Mouse (Mus musculus) MEL-GATA-1-ER (cell line): ENCODE data around the gene Ccer2.
A peak's percentile ranks its signal among the peaks of the same experiment; 100 is the strongest.

Source experiments
- DNase-seq: peaks from one replicate; pipeline ENCODE4 v3.0.0-alpha.2; 2012; ENCODE audit warnings: low read depth; ENCODE audit errors: extremely low read depth

Gene Ccer2

GRCm38 (mm10) chr7:28756079-28756478, at the start of gene Ccer2:
Gene Ccer2, plus strand, starts transcription at chr7:28756174.
- DNase-seq, result no peak

GRCm38 (mm10) chr7:28709454-28709853, 46.5 kb upstream of the Ccer2 start:
- DNase-seq, result no peak

GRCm38 (mm10) chr7:28710962-28711361, 45.0 kb upstream of the Ccer2 start:
- no peak for DNase-seq

- no peak for DNase-seq
Observed at GRCm38 (mm10) chr7:28714667-28715066, 41.3 kb upstream of the Ccer2 start.

- no peak for DNase-seq
Observed at GRCm38 (mm10) chr7:28715598-28715997, 40.4 kb upstream of the Ccer2 start.

- no peak for DNase-seq
Observed at GRCm38 (mm10) chr7:28716590-28717281, 39.2 kb upstream of the Ccer2 start, which contains the start of gene Fbxo17. Gene Fbxo17, plus strand, starts transcription at chr7:28716804.

GRCm38 (mm10) chr7:28717726-28718125, 38.2 kb upstream of the Ccer2 start:
- DNase-seq, result no peak

GRCm38 (mm10) chr7:28719159-28719558, 36.8 kb upstream of the Ccer2 start:
- no peak for DNase-seq

GRCm38 (mm10) chr7:28719650-28720049, 36.3 kb upstream of the Ccer2 start:
- no peak for DNase-seq

GRCm38 (mm10) chr7:28720753-28721537, 35.0 kb upstream of the Ccer2 start:
- DNase-seq, result no peak

GRCm38 (mm10) chr7:28722079-28722478, 33.9 kb upstream of the Ccer2 start:
- peak; percentile 45 for DNase-seq

GRCm38 (mm10) chr7:28724613-28725012, 31.4 kb upstream of the Ccer2 start:
- DNase-seq, result no peak

- DNase-seq, result peak; percentile 45
Observed at GRCm38 (mm10) chr7:28726600-28726999, 29.4 kb upstream of the Ccer2 start.

- DNase-seq, result no peak
Observed at GRCm38 (mm10) chr7:28727649-28728340, 28.2 kb upstream of the Ccer2 start.

GRCm38 (mm10) chr7:28732341-28733142, 23.4 kb upstream of the Ccer2 start:
- no peak for DNase-seq

- DNase-seq, result no peak
Observed at GRCm38 (mm10) chr7:28733211-28733610, 22.8 kb upstream of the Ccer2 start.

GRCm38 (mm10) chr7:28735701-28736100, 20.3 kb upstream of the Ccer2 start:
- DNase-seq, result no peak

- DNase-seq, result no peak
Observed at GRCm38 (mm10) chr7:28739829-28740228, 16.1 kb upstream of the Ccer2 start.

- DNase-seq, result no peak
Observed at GRCm38 (mm10) chr7:28740949-28741348, 15.0 kb upstream of the Ccer2 start.

- no peak for DNase-seq
Observed at GRCm38 (mm10) chr7:28741368-28741708, 14.6 kb upstream of the Ccer2 start.

GRCm38 (mm10) chr7:28741709-28742438, 14.1 kb upstream of the Ccer2 start, which contains the start of the genes Mrps12 and Sars2:
Gene Mrps12, minus strand, starts transcription at chr7:28741820.
Gene Sars2, plus strand, starts transcription at chr7:28741992.
- DNase-seq, result peak; percentile 99
